Comparison of ENCODE assay signal across 8 mouse cellular contexts in genomic region chr12:33424329-33424728, GRCm38 (mm10). TPM values are rescaled to one million over a fixed set of nuclear protein-coding genes. Genes with fewer than 3 reads are reported as not detected.
DNase-seq lines count a peak whose midpoint lies in the region; ATAC-seq and TF ChIP-seq lines count a peak whose summit lies in the region.
"Had no signal": no experiment of that assay in that cellular context is flagged by ENCODE, and none has a peak within 500 bp of the region (broad histone marks: within the 10 kb centered on the region; RNA-seq: fewer than 3 reads in every experiment).

No protein-coding gene starts in this region.

- no peaks in the 10 kb centered on the region for H3K4me1 ChIP-seq in forebrain, postnatal 0 days (ENCODE audit: insufficient read depth)

- WGBS in forebrain, postnatal 0 days = 37% methylated on average over 3 of the region's 3 CpGs

- no peak overlapping the region for H3K9ac ChIP-seq in forebrain, postnatal 0 days

- H3K36me3 ChIP-seq in forebrain, postnatal 0 days (ENCODE audit: insufficient read depth) = no peaks in the 10 kb centered on the region

- peak; percentile 65; the same call in 1 of the 2 replicates for ATAC-seq in forebrain, postnatal 0 days
- peak; percentile 43; the same call in 1 of the 2 replicates for ATAC-seq in megakaryocyte, adult 5-6 weeks (ENCODE audit: poor library complexity, severe bottlenecking)

- peak; percentile 82 for TF ChIP-seq CTCF in forebrain, postnatal 0 days (IDR thresholded peaks at IDR 0.05; ENCODE audit: low read depth)

- peak; percentile 11 for DNase-seq in ovary, adult 18-20 months (ENCODE audit: low spot score)
- DNase-seq in ovary, postnatal 10 days (ENCODE audit: low spot score) = no peak
- DNase-seq in adrenal gland, postnatal 25 days = peak; percentile 15
- DNase-seq in forebrain, postnatal 0 days = peak; percentile 73
- DNase-seq in layer of hippocampus, adult 8-10 months (ENCODE audit: low spot score in 2 of 2) = peak; percentile 50 to 66
- peak; percentile 60 for DNase-seq in right cerebral cortex, postnatal 4 days

- H3K9me3 ChIP-seq in forebrain, postnatal 0 days (ENCODE audit: low read length) = no peaks in the 10 kb centered on the region

- H3K4me3 ChIP-seq in forebrain, postnatal 0 days (ENCODE audit: low read depth, low read length) = no peak overlapping the region
- H3K4me3 ChIP-seq: erythroblast, embryonic 14.5 days had no signal

- no peaks in the 10 kb centered on the region for H3K27me3 ChIP-seq in forebrain, postnatal 0 days (ENCODE audit: insufficient read depth, low read length)

- no peak overlapping the region for H3K27ac ChIP-seq in forebrain, postnatal 0 days (ENCODE audit: low read depth, low read length)

- no peak overlapping the region for H3K4me2 ChIP-seq in forebrain, postnatal 0 days (ENCODE audit: low read depth)

RNA-seq across cellular contexts. Expression of gene Twistnb, which starts 5.1 kb away (rescaled TPM):
- total RNA-seq in adrenal gland, postnatal 25 days (2021) = 13.0 and 18.6 TPM in 2 replicates
- total RNA-seq in forebrain, postnatal 0 days (2014; rRNA removed) = 21.1 and 25.4 TPM in 2 replicates
- 58.5 and 64.3 TPM in 2 replicates for polyA plus RNA-seq in forebrain, postnatal 0 days (2015; fragmentation: Nextera tagmentation; extraction: Ambion mirVana)
- 10 to 100 TPM; 13.4 to 15.9 (median 14.2) TPM for total RNA-seq in layer of hippocampus, adult 8-10 months (2022)
- 22.9 and 23.2 TPM in 2 replicates for total RNA-seq in megakaryocyte, adult 5-6 weeks (2015)
- 30.4 and 31.6 TPM in 2 replicates for total RNA-seq in megakaryocyte, adult 5-6 weeks (2017)

RNA-seq across cellular contexts. Expression of gene Efcab10, which starts 29.7 kb away (rescaled TPM):
- 0.52 TPM in 1 of 2 replicates, not detected in the other for total RNA-seq in adrenal gland, postnatal 25 days (2021)
- total RNA-seq in forebrain, postnatal 0 days (2014; rRNA removed) = 2.8 and 3.3 TPM in 2 replicates
- polyA plus RNA-seq in forebrain, postnatal 0 days (2015; fragmentation: Nextera tagmentation; extraction: Ambion mirVana) = 5.8 and 7.1 TPM in 2 replicates
- 1 to 10 TPM; 1.0 to 4.4 (median 2.0) TPM for total RNA-seq in layer of hippocampus, adult 8-10 months (2022)
- total RNA-seq in megakaryocyte, adult 5-6 weeks (2015) = not detected in 2 replicates
- total RNA-seq in megakaryocyte, adult 5-6 weeks (2017) = not detected in 2 replicates
- polyA plus RNA-seq: erythroblast, embryonic 14.5 days had no signal
